Mouse (Mus musculus) lung, embryonic 16.5 days (tissue): Measurements from ENCODE around the gene Cela2a. TPM values are rescaled to one million over a fixed set of nuclear protein-coding genes. Genes with fewer than 3 reads are reported as not detected.
A peak's percentile ranks its signal among the peaks of the same experiment; 100 is the strongest.

ENCODE experiments used
- ATAC-seq: fragments of 200-750 bp; cut with Nextera tagmentation; 2 replicates; pipeline ENCODE4 v1.8.0; 2017; ENCODE audit warnings: low read depth, mild to moderate bottlenecking, moderate library complexity
- H3K27ac ChIP-seq: fragments of 300-500 bp; sonication (generic); 2 replicates; pipeline ENCODE4 v1.5.1; 2014; ENCODE audit warnings: mild to moderate bottlenecking, control low read depth, low read length
- H3K27me3 ChIP-seq: fragments of 300-500 bp; sonication (generic); 2 replicates; pipeline ENCODE4 v1.6.1; 2014; ENCODE audit warnings: low read depth, low read length, mixed read lengths; ENCODE audit not compliant: control insufficient read depth, insufficient read depth
- H3K36me3 ChIP-seq: fragments of 300-500 bp; sonication (generic); 2 replicates; pipeline ENCODE4 v1.6.1; 2014; ENCODE audit warnings: low read length; ENCODE audit not compliant: control insufficient read depth, insufficient read depth
- H3K4me1 ChIP-seq: fragments of 300-500 bp; sonication (generic); replicated peaks from 2 replicates; pipeline ENCODE4 v1.6.1; 2014; ENCODE audit warnings: low read length, mixed read lengths; ENCODE audit not compliant: control insufficient read depth, insufficient read depth
- H3K4me2 ChIP-seq: fragments of 300-500 bp; sonication (generic); 2 replicates; pipeline ENCODE4 v1.6.1; 2014; ENCODE audit warnings: low read depth, low read length, control low read depth
- H3K4me3 ChIP-seq: fragments of 300-500 bp; sonication (generic); 2 replicates; pipeline ENCODE4 v1.5.1; 2014; ENCODE audit warnings: mild to moderate bottlenecking, low read length, control low read depth
- H3K9ac ChIP-seq: fragments of 300-500 bp; sonication (generic); 2 replicates; pipeline ENCODE4 v1.6.1; 2014; ENCODE audit warnings: low read length, control low read depth
- H3K9me3 ChIP-seq: fragments of 300-500 bp; sonication (generic); 2 replicates; pipeline ENCODE4 v1.6.1; 2016; ENCODE audit warnings: low read length; ENCODE audit not compliant: control insufficient read depth
- WGBS: fragments of 180-500 bp; shearing (Covaris S2); extraction: QIAGEN DNeasy Blood & Tissue Kit; methylation state at CpG from one replicate; pipeline ENCODE4 v1.1.7; 2014; 5-methylcytosine and 5-hydroxymethylcytosine counted together
- polyA plus RNA-seq: library from polyadenylated mRNA; unstranded; fragments of >200 nt; fragmentation: Nextera tagmentation; extraction: Ambion mirVana; gene quantifications from 2 replicates; pipeline ENCODE4 v1.2.1, GENCODE M21; 2015

Cela2a gene
- polyA plus RNA-seq, 1 experiment from 2014 or later = not detected

GRCm38 (mm10) chr4:141816776-141817655 lies 8.9 kb downstream of the Cela2a start:
- H3K27me3 ChIP-seq = no peaks in the 10 kb centered on the region
- H3K4me3 ChIP-seq = no peak overlapping the region
- no peak overlapping the region for H3K4me2 ChIP-seq
- no peaks in the 10 kb centered on the region for H3K9me3 ChIP-seq
- ATAC-seq = no peak
- H3K27ac ChIP-seq = no peak overlapping the region
- H3K4me1 ChIP-seq = no peaks in the 10 kb centered on the region
- WGBS = 66% methylated on average over 14 of the region's 14 CpGs
- H3K36me3 ChIP-seq = peaks cover 10% of the 10 kb centered on the region
- H3K9ac ChIP-seq = no peak overlapping the region

- Histone ChIP-seq H3K9ac (no peak overlapping the region), H3K27me3 (no peaks in the 10 kb centered on the region), H3K27ac (no peak overlapping the region), H3K9me3 (no peaks in the 10 kb centered on the region), H3K4me2 (no peak overlapping the region), H3K4me3 (no peak overlapping the region), H3K36me3 (peaks cover 14% of the 10 kb centered on the region), H3K4me1 (no peaks in the 10 kb centered on the region)
- 87% methylated on average over 7 of the region's 7 CpGs for WGBS
- no peak for ATAC-seq
Measured at GRCm38 (mm10) chr4:141816267-141816666, 9.7 kb downstream of the Cela2a start.

DNA sequence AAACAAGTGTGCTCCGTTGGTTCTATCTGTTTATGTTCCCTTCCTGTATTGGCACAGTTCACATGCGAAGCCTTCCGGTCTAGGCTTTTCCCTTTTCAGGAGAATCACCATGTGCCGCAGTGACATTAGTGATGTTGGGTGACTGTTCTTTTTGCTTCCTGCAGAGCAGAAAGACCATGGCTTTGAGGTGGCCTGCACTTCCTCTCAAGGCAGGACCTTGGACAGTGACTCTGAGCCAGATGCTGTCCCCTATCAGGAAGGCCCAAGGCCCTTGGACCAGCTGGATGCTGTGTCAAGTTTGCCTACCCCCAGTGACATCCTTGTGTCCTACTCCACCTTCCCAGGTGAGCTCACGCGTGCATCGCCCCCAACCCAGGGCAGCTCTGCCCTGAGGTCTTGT lies 14.6 kb downstream of the Cela2a start:
- Histone ChIP-seq H3K9me3 (no peaks in the 10 kb centered on the region), H3K4me2 (no peak overlapping the region), H3K9ac (no peak overlapping the region), H3K4me3 (no peak overlapping the region), H3K36me3 (peaks cover 27% of the 10 kb centered on the region), H3K4me1 (no peaks in the 10 kb centered on the region), H3K27ac (no peak overlapping the region), H3K27me3 (no peaks in the 10 kb centered on the region)
- WGBS = 93% methylated on average over 7 of the region's 7 CpGs
- ATAC-seq = no peak

DNA sequence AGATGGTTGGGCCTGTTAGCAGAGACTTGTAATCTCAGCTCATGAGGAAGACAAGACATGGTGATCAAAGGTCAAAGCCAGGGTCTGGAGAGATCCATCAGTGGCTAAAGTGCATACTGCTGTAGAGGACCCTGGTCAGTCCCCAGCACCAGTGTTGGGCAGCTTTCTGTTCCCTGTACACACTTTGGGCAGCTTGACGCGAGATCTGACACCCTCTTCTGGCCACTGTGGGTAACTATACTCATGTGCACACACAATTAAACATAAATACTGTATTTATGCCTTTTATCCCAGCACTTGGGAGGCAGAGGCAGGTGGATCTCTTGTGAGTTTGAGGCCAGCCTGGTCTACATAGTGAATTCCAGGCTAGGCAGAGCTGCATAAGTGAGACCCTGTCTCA lies 15.0 kb downstream of the Cela2a start:
- no peaks in the 10 kb centered on the region for H3K27me3 ChIP-seq
- no peak overlapping the region for H3K9ac ChIP-seq
- no peaks in the 10 kb centered on the region for H3K9me3 ChIP-seq
- ATAC-seq = no peak
- no peak overlapping the region for H3K27ac ChIP-seq
- H3K4me1 ChIP-seq = no peaks in the 10 kb centered on the region
- no peak overlapping the region for H3K4me2 ChIP-seq
- peaks cover 28% of the 10 kb centered on the region for H3K36me3 ChIP-seq
- H3K4me3 ChIP-seq = no peak overlapping the region
- 92% methylated on average over 2 of the region's 2 CpGs for WGBS

DNA sequence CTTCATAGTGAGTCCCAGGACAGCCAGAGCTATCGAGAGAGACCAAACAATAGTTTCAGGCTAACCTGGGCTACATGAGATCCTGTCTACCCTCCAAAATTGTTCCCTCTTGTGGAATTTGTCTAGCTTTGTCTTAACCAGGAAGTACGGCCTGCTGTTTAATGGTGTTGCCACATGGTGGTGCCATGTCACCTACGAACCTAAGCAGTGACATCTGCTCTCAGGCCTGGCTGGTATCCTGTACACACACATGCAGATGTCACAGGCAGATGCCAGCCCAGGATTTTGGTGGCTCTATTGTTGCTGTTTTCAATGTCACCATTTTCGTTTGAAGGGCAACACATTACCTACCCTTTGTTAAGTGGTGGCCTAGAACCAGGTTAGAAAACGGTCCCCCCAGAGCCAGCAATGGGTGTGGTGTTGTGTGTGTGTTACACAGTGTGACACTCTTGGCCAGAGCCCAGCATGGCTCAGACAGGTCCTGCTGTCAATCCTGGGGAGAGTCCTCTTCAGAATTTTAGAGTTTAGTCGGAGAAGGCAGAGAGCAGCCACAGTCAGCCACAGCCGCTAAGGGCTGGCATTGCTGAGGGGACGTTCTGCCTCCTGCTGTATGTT lies 16.0 kb downstream of the Cela2a start:
- Histone ChIP-seq H3K27ac (no peak overlapping the region), H3K36me3 (peaks cover 35% of the 10 kb centered on the region), H3K4me2 (no peak overlapping the region), H3K27me3 (no peaks in the 10 kb centered on the region), H3K9me3 (no peaks in the 10 kb centered on the region), H3K4me1 (no peaks in the 10 kb centered on the region), H3K9ac (no peak overlapping the region), H3K4me3 (no peak overlapping the region)
- 75% methylated on average over 8 of the region's 8 CpGs for WGBS
- 0 out of 2 replicates have a peak, but pooled peaks have one; percentile 23 for ATAC-seq

DNA sequence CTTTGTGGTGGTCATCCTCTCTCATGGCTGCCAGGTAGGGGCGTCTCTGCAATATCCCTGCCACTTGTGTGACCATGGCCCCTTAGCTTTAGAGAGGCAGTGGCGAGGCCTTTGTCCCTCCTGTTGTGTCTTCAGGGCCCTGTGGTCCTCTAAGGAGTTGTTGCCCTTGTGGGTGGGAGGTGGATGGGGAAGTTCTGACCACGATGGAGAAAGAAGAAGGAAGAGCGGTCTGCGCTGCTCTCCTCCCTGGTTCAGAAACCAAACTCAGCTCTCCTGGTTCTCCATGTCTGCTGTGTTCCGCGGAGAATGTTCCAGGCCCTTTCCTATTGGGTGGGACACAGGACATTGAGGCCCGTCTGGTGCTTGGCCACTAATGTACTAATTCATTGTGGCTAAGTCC lies 20.1 kb downstream of the Cela2a start:
- H3K4me3 ChIP-seq = no peak overlapping the region
- H3K27ac ChIP-seq = no peak overlapping the region
- 96% methylated on average over 8 of the region's 8 CpGs for WGBS
- no peak for ATAC-seq
- no peak overlapping the region for H3K4me2 ChIP-seq
- no peaks in the 10 kb centered on the region for H3K4me1 ChIP-seq
- H3K27me3 ChIP-seq = no peaks in the 10 kb centered on the region
- no peak overlapping the region for H3K9ac ChIP-seq
- peaks cover 29% of the 10 kb centered on the region for H3K36me3 ChIP-seq
- H3K9me3 ChIP-seq = no peaks in the 10 kb centered on the region

- no peak overlapping the region for H3K4me3 ChIP-seq
- H3K4me1 ChIP-seq = no peaks in the 10 kb centered on the region
- no peak overlapping the region for H3K9ac ChIP-seq
- peaks cover 23% of the 10 kb centered on the region for H3K36me3 ChIP-seq
- H3K27me3 ChIP-seq = no peaks in the 10 kb centered on the region
- no peak overlapping the region for H3K27ac ChIP-seq
- 80% methylated on average over 4 of the region's 4 CpGs for whole genome bisulfite sequencing
- no peaks in the 10 kb centered on the region for H3K9me3 ChIP-seq
- no peak overlapping the region for H3K4me2 ChIP-seq
- no peak for ATAC-seq
Measured at GRCm38 (mm10) chr4:141804105-141804504, 21.9 kb downstream of the Cela2a start.

DNA sequence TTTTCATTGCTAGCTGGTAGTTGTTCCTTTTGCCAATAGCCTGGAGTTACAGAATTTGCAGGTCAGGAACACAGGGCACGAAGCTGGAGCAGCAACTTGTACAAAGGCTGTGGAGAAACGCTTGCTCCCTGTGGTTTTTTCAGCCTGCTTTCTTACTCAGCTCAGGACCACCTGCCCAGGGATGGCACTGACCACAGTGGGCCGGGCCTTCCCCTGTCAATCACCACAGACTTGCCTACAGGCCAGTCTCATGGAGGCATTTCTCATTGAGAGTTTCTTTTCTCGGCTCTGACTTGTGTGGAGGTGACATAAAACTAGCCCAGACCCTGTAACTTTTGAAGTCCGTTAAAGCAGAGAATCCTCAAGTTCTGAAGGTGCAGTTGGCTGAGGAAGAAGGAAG lies 28.4 kb downstream of the Cela2a start:
- H3K4me1 ChIP-seq = peaks cover 14% of the 10 kb centered on the region
- H3K27ac ChIP-seq = no peak overlapping the region
- H3K4me3 ChIP-seq = no peak overlapping the region
- no peak overlapping the region for H3K9ac ChIP-seq
- no peak for ATAC-seq
- H3K27me3 ChIP-seq = no peaks in the 10 kb centered on the region
- H3K9me3 ChIP-seq = no peaks in the 10 kb centered on the region
- 86% methylated on average over 5 of the region's 5 CpGs for WGBS
- peaks cover 5% of the 10 kb centered on the region for H3K36me3 ChIP-seq
- H3K4me2 ChIP-seq = no peak overlapping the region

GRCm38 (mm10) chr4:141796954-141797353 lies 29.0 kb downstream of the Cela2a start:
- 80% methylated on average over 4 of the region's 4 CpGs for WGBS
- no peak overlapping the region for H3K9ac ChIP-seq
- no peaks in the 10 kb centered on the region for H3K9me3 ChIP-seq
- H3K27me3 ChIP-seq = no peaks in the 10 kb centered on the region
- ATAC-seq = no peak
- H3K36me3 ChIP-seq = peaks cover 5% of the 10 kb centered on the region
- no peak overlapping the region for H3K27ac ChIP-seq
- H3K4me1 ChIP-seq = peaks cover 14% of the 10 kb centered on the region
- H3K4me3 ChIP-seq = no peak overlapping the region
- H3K4me2 ChIP-seq = no peak overlapping the region
